ENCODE assay signal across 18 mouse cellular contexts in the genomic region with DNA sequence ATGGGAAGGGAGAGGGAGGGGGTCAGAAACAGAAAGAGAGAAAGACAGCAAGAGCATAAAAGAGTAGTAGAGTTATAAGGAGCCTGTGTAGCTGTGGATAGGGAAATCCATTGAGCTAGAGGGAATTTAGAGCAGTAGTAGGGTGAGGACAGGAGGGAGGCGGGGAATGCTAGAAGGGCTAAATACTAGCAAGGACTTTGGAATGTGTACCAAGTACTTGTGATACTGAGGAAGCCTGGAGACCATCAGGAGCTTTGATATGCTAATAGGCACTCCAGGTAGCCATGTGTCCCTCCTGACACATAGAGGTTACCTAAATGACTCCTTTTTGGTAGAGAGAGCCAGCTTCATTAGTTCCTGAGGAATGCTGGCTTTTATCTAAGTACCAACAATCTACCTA.
A peak's percentile ranks its signal among the peaks of the same experiment; 100 is the strongest.
DNase-seq lines count a peak whose midpoint lies in the region; ATAC-seq and TF ChIP-seq lines count a peak whose summit lies in the region.
"Had no signal": no experiment of that assay in that cellular context is flagged by ENCODE, and none has a peak within 500 bp of the region (broad histone marks: within the 10 kb centered on the region; RNA-seq: fewer than 3 reads in every experiment).

No protein-coding gene starts in this region.

- H3K36me3 ChIP-seq in heart, embryonic 12.5 days, result no peaks in the 10 kb centered on the region
- no peaks in the 10 kb centered on the region for H3K36me3 ChIP-seq in kidney, embryonic 16.5 days (ENCODE audit: insufficient read depth, low read length)
- H3K36me3 ChIP-seq in ES-Bruce4 (ENCODE audit: control insufficient read depth, insufficient read depth, low read length, poor library complexity, severe bottlenecking), result no peaks in the 10 kb centered on the region
- H3K36me3 ChIP-seq: embryonic facial prominence, embryonic 15.5 days; hindbrain, embryonic 13.5 days; limb, embryonic 15.5 days; stomach, embryonic 15.5 days had no signal

- H3K27ac ChIP-seq in heart, embryonic 12.5 days (ENCODE audit: poor library complexity, severe bottlenecking), result peak overlapping the region; percentile 88
- no peak overlapping the region for H3K27ac ChIP-seq in kidney, embryonic 16.5 days (ENCODE audit: low read length)
- peak overlapping the region; percentile 87 for H3K27ac ChIP-seq in ES-Bruce4 (ENCODE audit: insufficient read depth, low read length)
- H3K27ac ChIP-seq: embryonic facial prominence, embryonic 15.5 days; hindbrain, embryonic 13.5 days; limb, embryonic 15.5 days; stomach, embryonic 15.5 days had no signal

- no peak overlapping the region for H3K9ac ChIP-seq in heart, embryonic 12.5 days
- no peak overlapping the region for H3K9ac ChIP-seq in kidney, embryonic 16.5 days (replicated peaks; ENCODE audit: low read length)
- H3K9ac ChIP-seq in ES-Bruce4 (ENCODE audit: low read depth, poor library complexity, severe bottlenecking), result no peak overlapping the region
- H3K9ac ChIP-seq: embryonic facial prominence, embryonic 15.5 days; hindbrain, embryonic 13.5 days; limb, embryonic 15.5 days; stomach, embryonic 15.5 days had no signal

- no peak overlapping the region for H3K4me3 ChIP-seq in heart, embryonic 12.5 days
- no peak overlapping the region for H3K4me3 ChIP-seq in kidney, embryonic 16.5 days (ENCODE audit: low read length)
- no peak overlapping the region for H3K4me3 ChIP-seq in ES-Bruce4 (ENCODE audit: low read depth, low read length)
- H3K4me3 ChIP-seq: embryonic facial prominence, embryonic 15.5 days; hindbrain, embryonic 13.5 days; limb, embryonic 15.5 days; stomach, embryonic 15.5 days had no signal

- ATAC-seq in heart, embryonic 12.5 days (ENCODE audit: insufficient number of reproducible peaks, low FRiP score), result peak; percentile 25; the same call in 1 of the 2 replicates
- ATAC-seq in kidney, embryonic 16.5 days (ENCODE audit: low FRiP score, low TSS enrichment), result peak; percentile 46; the same call in 1 of the 2 replicates

- no peaks in the 10 kb centered on the region for H3K27me3 ChIP-seq in heart, embryonic 12.5 days (replicated peaks)
- H3K27me3 ChIP-seq in kidney, embryonic 16.5 days (ENCODE audit: insufficient read depth, low read length), result no peaks in the 10 kb centered on the region
- H3K27me3 ChIP-seq in ES-Bruce4 (ENCODE audit: control insufficient read depth, insufficient read depth, low read length, poor library complexity, severe bottlenecking), result no peaks in the 10 kb centered on the region
- H3K27me3 ChIP-seq: embryonic facial prominence, embryonic 15.5 days; hindbrain, embryonic 13.5 days; limb, embryonic 15.5 days; stomach, embryonic 15.5 days had no signal

- no peaks in the 10 kb centered on the region for H3K9me3 ChIP-seq in heart, embryonic 12.5 days (replicated peaks)
- H3K9me3 ChIP-seq in kidney, embryonic 16.5 days (ENCODE audit: low read length), result no peaks in the 10 kb centered on the region
- no peaks in the 10 kb centered on the region for H3K9me3 ChIP-seq in ES-Bruce4 (replicated peaks; ENCODE audit: control insufficient read depth, insufficient read depth, low read length, poor library complexity, severe bottlenecking)
- H3K9me3 ChIP-seq: embryonic facial prominence, embryonic 15.5 days; hindbrain, embryonic 13.5 days; limb, embryonic 15.5 days; stomach, embryonic 15.5 days had no signal

- peaks cover 12% of the 10 kb centered on the region; the same call in 1 of the 2 replicates for H3K4me1 ChIP-seq in heart, embryonic 12.5 days (replicated peaks)
- H3K4me1 ChIP-seq in kidney, embryonic 16.5 days (ENCODE audit: insufficient read depth, low read length), result no peaks in the 10 kb centered on the region
- no peaks in the 10 kb centered on the region for H3K4me1 ChIP-seq in ES-Bruce4 (ENCODE audit: control insufficient read depth, insufficient read depth, low read length)
- H3K4me1 ChIP-seq: embryonic facial prominence, embryonic 15.5 days; hindbrain, embryonic 13.5 days; limb, embryonic 15.5 days; stomach, embryonic 15.5 days had no signal

- TF ChIP-seq POLR2A in ES-Bruce4 (IDR thresholded peaks at IDR 0.05; ENCODE audit: insufficient read depth, low read length), result no peak

- TF ChIP-seq CTCF in ES-Bruce4 (IDR thresholded peaks at IDR 0.05; ENCODE audit: low read depth, low read length), result no peak

- no peak for DNase-seq in heart, adult 8-10 months (ENCODE audit: low spot score)
- DNase-seq in kidney, adult 11 months, result no peak
- DNase-seq in WW6 (ENCODE audit: low read depth, low spot score), result peak; percentile 28
- DNase-seq in B cell, adult 2 months, result no peak
- no peak for DNase-seq in adrenal gland, postnatal 14 days
- DNase-seq: adrenal gland, adult 8-10 months; cerebellum, adult 11 months; cerebellum, postnatal 14 days; right cerebral cortex, postnatal 14 days; thymus, adult 2 months had no signal

- 36% methylated on average over 1 of the region's 1 CpGs for WGBS in heart, embryonic 12.5 days
- 93% methylated on average over 1 of the region's 1 CpGs for WGBS in kidney, embryonic 16.5 days

- TF ChIP-seq EP300 in ES-Bruce4 (IDR thresholded peaks at IDR 0.05; ENCODE audit: insufficient read depth, low read depth, low read length), result no peak

- peak overlapping the region; percentile 52; the same call in 1 of the 2 replicates for H3K4me2 ChIP-seq in heart, embryonic 12.5 days
- H3K4me2 ChIP-seq in kidney, embryonic 16.5 days (replicated peaks; ENCODE audit: low read depth, low read length), result no peak overlapping the region
- H3K4me2 ChIP-seq: embryonic facial prominence, embryonic 15.5 days; hindbrain, embryonic 13.5 days; limb, embryonic 15.5 days; midbrain, embryonic 11.5 days; stomach, embryonic 15.5 days had no signal
